Mouse (Mus musculus) CH12.LX (cell line): ENCODE results near the gene Colgalt2. TPM values are rescaled to one million over a fixed set of nuclear protein-coding genes. Genes with fewer than 3 reads are reported as not detected.

Experiments used
- DNase-seq: peaks from one replicate; pipeline ENCODE4 v3.0.0-alpha.2; 2013; ENCODE audit errors: extremely low read depth
- H3K27ac ChIP-seq: 2 replicates; pipeline ENCODE4 v1.5.1; 2012; ENCODE audit warnings: low read depth, mild to moderate bottlenecking, control low read depth, moderate library complexity; ENCODE audit not compliant: insufficient read depth
- H3K27me3 ChIP-seq: replicated peaks from 2 replicates; pipeline ENCODE3; 2012; ENCODE audit warnings: inconsistent platforms
- H3K36me3 ChIP-seq, 2 experiments: replicated peaks in 1 of 2; 2 replicates each; pipeline versions ENCODE3 to v1.6.1; 2012; ENCODE audit warnings: inconsistent platforms in 1 of 2, low read length in 1 of 2, mild to moderate bottlenecking in 1 of 2, mixed read lengths in 1 of 2, moderate library complexity in 1 of 2; ENCODE audit not compliant: control insufficient read depth in 1 of 2, insufficient read depth in 1 of 2
- H3K4me1 ChIP-seq, 2 experiments: 2 replicates each; pipeline ENCODE4 v1.6.1; 2012; ENCODE audit warnings: inconsistent platforms in 1 of 2, moderate library complexity in 1 of 2; ENCODE audit not compliant: insufficient read depth in 2 of 2, control insufficient read depth in 1 of 2
- H3K4me2 ChIP-seq: 2 replicates; pipeline ENCODE4 v1.6.1; 2012; ENCODE audit warnings: low read depth, mild to moderate bottlenecking, control low read depth; ENCODE audit not compliant: poor library complexity, insufficient read depth, severe bottlenecking
- H3K4me3 ChIP-seq, 3 experiments: fragments of 150-350 bp in 1 of 3; sonication (generic) in 1 of 3; replicated peaks in 1 of 3; 2 replicates each; pipeline versions ENCODE3 to v1.5.1; 2011 to 2012; ENCODE audit warnings: low read depth in 2 of 3, low read length in 2 of 3, mild to moderate bottlenecking in 2 of 3, moderate library complexity in 2 of 3, control low read depth in 1 of 3, improper control_type of control experiment in 1 of 3, inconsistent platforms in 1 of 3, mixed read lengths in 1 of 3; ENCODE audit not compliant: poor library complexity in 1 of 3
- H3K79me2 ChIP-seq: replicated peaks from 2 replicates; pipeline ENCODE4 v1.6.1; 2012; ENCODE audit warnings: mild to moderate bottlenecking, moderate library complexity; ENCODE audit not compliant: control insufficient read depth, poor library complexity, insufficient read depth, severe bottlenecking; ENCODE audit errors: extremely low read depth
- H3K9ac ChIP-seq: 2 replicates; pipeline ENCODE4 v1.6.1; 2012; ENCODE audit warnings: low read depth, mild to moderate bottlenecking, control low read depth, moderate library complexity; ENCODE audit not compliant: insufficient read depth
- H3K9me3 ChIP-seq: replicated peaks from 2 replicates; pipeline ENCODE3; 2012; ENCODE audit warnings: low read length, inconsistent platforms, mixed read lengths
- CHD1 ChIP-seq: IDR thresholded peaks from 2 replicates; pipeline ENCODE4 v1.6.1; 2012; ENCODE audit warnings: low read depth, low read length, improper control_type of control experiment, inconsistent platforms
- ELF1 ChIP-seq: IDR thresholded peaks from 2 replicates; pipeline ENCODE4 v1.6.1; 2014; ENCODE audit warnings: low read depth, mild to moderate bottlenecking, inconsistent platforms, low read length, improper control_type of control experiment
- GABPA ChIP-seq: IDR thresholded peaks from 2 replicates; pipeline ENCODE4 v1.6.1; 2012; ENCODE audit warnings: low read depth, low read length, improper control_type of control experiment, inconsistent platforms; ENCODE audit not compliant: insufficient replicate concordance
- HCFC1 ChIP-seq: IDR thresholded peaks from 2 replicates; pipeline ENCODE4 v1.6.1; 2012; ENCODE audit warnings: low read depth, mild to moderate bottlenecking, inconsistent platforms, low read length, improper control_type of control experiment
- MAFK ChIP-seq: IDR thresholded peaks from 2 replicates; pipeline ENCODE4 v1.6.1; 2011; ENCODE audit warnings: low read length, improper control_type of control experiment; ENCODE audit not compliant: insufficient replicate concordance
- MYC ChIP-seq: IDR thresholded peaks from 2 replicates; pipeline ENCODE4 v1.6.1; 2011; ENCODE audit warnings: low read depth, mild to moderate bottlenecking, improper control_type of control experiment, low read length
- NELFE ChIP-seq: IDR thresholded peaks from 2 replicates; pipeline ENCODE4 v1.6.1; 2011; ENCODE audit warnings: low read depth, low read length, improper control_type of control experiment
- NRF1 ChIP-seq: IDR thresholded peaks from 2 replicates; pipeline ENCODE4 v1.6.1; 2014; ENCODE audit warnings: low read depth, mild to moderate bottlenecking, inconsistent platforms, low read length, improper control_type of control experiment, moderate library complexity
- POLR2AphosphoS2 ChIP-seq: IDR thresholded peaks from 2 replicates; pipeline ENCODE4 v1.6.1; 2011; ENCODE audit warnings: low read depth, low read length, improper control_type of control experiment
- RAD21 ChIP-seq: IDR thresholded peaks from 2 replicates; pipeline ENCODE4 v1.6.1; 2011; ENCODE audit warnings: low read depth, mild to moderate bottlenecking, low read length, improper control_type of control experiment, moderate library complexity
- SIN3A ChIP-seq: IDR thresholded peaks from 2 replicates; pipeline ENCODE4 v1.6.1; 2012; ENCODE audit warnings: low read length, improper control_type of control experiment, inconsistent platforms
- SMC3 ChIP-seq: IDR thresholded peaks from 2 replicates; pipeline ENCODE4 v1.6.1; 2011; ENCODE audit warnings: low read depth, low read length, improper control_type of control experiment
- TCF12 ChIP-seq: IDR thresholded peaks from 2 replicates; pipeline ENCODE4 v1.6.1; 2014; ENCODE audit warnings: low read depth, mild to moderate bottlenecking, inconsistent platforms, low read length, improper control_type of control experiment
- USF1 ChIP-seq: IDR thresholded peaks from 2 replicates; pipeline ENCODE4 v1.6.1; 2014; ENCODE audit warnings: low read depth, mild to moderate bottlenecking, inconsistent platforms, low read length, improper control_type of control experiment
- ZC3H11A ChIP-seq: IDR thresholded peaks from 2 replicates; pipeline ENCODE4 v1.6.1; 2012; ENCODE audit warnings: low read depth, mild to moderate bottlenecking, inconsistent platforms, low read length, improper control_type of control experiment
- ZMIZ1 ChIP-seq: IDR thresholded peaks from 2 replicates; pipeline ENCODE4 v1.6.1; 2012; ENCODE audit warnings: low read depth, mild to moderate bottlenecking, inconsistent platforms, low read length, improper control_type of control experiment
- dilution Hi-C: fragments of 300-500 bp; cut with MboI; formaldehyde crosslinking; loops from 2 replicates; pipeline ENCODE4 v1.14.3; 2020; ENCODE audit warnings: low sequenced_read_pairs; ENCODE audit not compliant: extremely low pct_unique_long_range_greater_than_20kb, extremely low pct_ligation_motif_present
- in situ Hi-C: fragments of 300-500 bp; cut with MboI; formaldehyde crosslinking; loops from 3 replicates; pipeline ENCODE4 v1.14.3; 2019; ENCODE audit warnings: low sequenced_read_pairs, low pct_ligation_motif_present, low pct_unique_long_range_greater_than_20kb, mixed read lengths
- polyA plus RNA-seq: library from polyadenylated mRNA; unstranded; fragments of >175 nt; gene quantifications from 2 replicates; pipeline ENCODE4 v1.2.1, GENCODE M21; 2012; ENCODE audit warnings: low read depth; ENCODE audit not compliant: insufficient read length
- total RNA-seq, 2 experiments: library from RNA; depleted of rRNA; stranded (reverse); fragments of 300-350 nt in 1 of 2; fragments of >200 nt in 1 of 2; gene quantifications; 2 replicates each; pipeline ENCODE4 v1.2.3; 2012 to 2014

Colgalt2 gene
- total and polyA plus RNA-seq, 3 experiments, result not detected

GRCm38 (mm10) chr1:152497581-152497980 lies 98.0 kb downstream of the Colgalt2 start:
- peaks cover 0 to 8% of the 10 kb centered on the region in 2 experiments; a peak in 2 of 4 replicates for H3K4me1 ChIP-seq
- no peak overlapping the region for H3K4me3 ChIP-seq
- DNase-seq, result no peak
- no peaks in the 10 kb centered on the region for H3K79me2 ChIP-seq
- H3K36me3 ChIP-seq, result no peaks in the 10 kb centered on the region
- no peak overlapping the region for H3K9ac ChIP-seq
- no peak for TF ChIP-seq GABPA
- TF ChIP-seq USF1, result no peak
- no peak for TF ChIP-seq NRF1
- TF ChIP-seq ZMIZ1, result no peak
- TF ChIP-seq MAFK, result no peak
- TF ChIP-seq MYC, result no peak
- TF ChIP-seq, all 38 proteins: peak for 0
- Histone ChIP-seq H3K27ac (no peak overlapping the region), H3K4me2 (no peak overlapping the region), H3K9me3 (peaks cover 3% of the 10 kb centered on the region), H3K27me3 (no peaks in the 10 kb centered on the region)
- in situ Hi-C loops, result no loop called here
- dilution Hi-C loops, result no loop called here

GRCm38 (mm10) chr1:152499802-152500201 lies 100.2 kb downstream of the Colgalt2 start:
- H3K9ac ChIP-seq, result no peak overlapping the region
- no peaks in the 10 kb centered on the region for H3K27me3 ChIP-seq
- H3K36me3 ChIP-seq, result no peaks in the 10 kb centered on the region
- TF ChIP-seq HCFC1 (no peak), ELF1 (no peak), CHD1 (no peak), MYC (no peak), SMC3 (no peak), ZC3H11A (no peak), NRF1 (no peak), POLR2AphosphoS2 (no peak), TCF12 (no peak), NELFE (no peak)
- TF ChIP-seq, all 38 proteins: peak for 0
- Histone ChIP-seq H3K9me3 (no peaks in the 10 kb centered on the region), H3K4me2 (no peak overlapping the region), H3K4me3 (no peak overlapping the region), H3K79me2 (no peaks in the 10 kb centered on the region), H3K27ac (no peak overlapping the region), H3K4me1 (peaks cover 0 to 8% of the 10 kb centered on the region in 2 experiments; a peak in 2 of 4 replicates)
- in situ Hi-C loops (no loop called here), dilution Hi-C loops (no loop called here)
- no peak for DNase-seq

- no peaks in the 10 kb centered on the region for H3K9me3 ChIP-seq
- no peaks in the 10 kb centered on the region for H3K79me2 ChIP-seq
- no peaks in the 10 kb centered on the region for H3K4me1 ChIP-seq
- no peak overlapping the region for H3K27ac ChIP-seq
- dilution Hi-C loops, result no loop called here
- no peaks in the 10 kb centered on the region for H3K27me3 ChIP-seq
- in situ Hi-C loops, result no loop called here
- no peak for TF ChIP-seq NELFE
- no peak for TF ChIP-seq SMC3
- TF ChIP-seq SIN3A, result no peak
- no peak for TF ChIP-seq CHD1
- TF ChIP-seq ZMIZ1, result no peak
- no peak for TF ChIP-seq RAD21
- no peak for TF ChIP-seq NRF1
- H3K9ac ChIP-seq, result no peak overlapping the region
- no peak overlapping the region for H3K4me2 ChIP-seq
- H3K36me3 ChIP-seq, result no peaks in the 10 kb centered on the region
- no peak overlapping the region for H3K4me3 ChIP-seq
- no peak for DNase-seq
These were observed 106.5 kb downstream of the Colgalt2 start for GRCm38 (mm10) chr1:152506175-152506574.
